In genomic region chr19:6621023-6621422, GRCm38 (mm10) we compare ENCODE assay signal across 24 mouse cellular contexts.
DNase-seq lines count a peak whose midpoint lies in the region; ATAC-seq lines count a peak whose summit lies in the region.
"Had no signal": no experiment of that assay in that cellular context is flagged by ENCODE, and none has a peak within 500 bp of the region (broad histone marks: within the 10 kb centered on the region; RNA-seq: fewer than 3 reads in every experiment).

No protein-coding gene starts in this region.

- H3K4me3 ChIP-seq in kidney, embryonic 16.5 days (ENCODE audit: low read length) = no peak overlapping the region
- H3K4me3 ChIP-seq: forebrain, embryonic 10.5 days; forebrain, embryonic 13.5 days; heart, adult 2 months; heart, embryonic 10.5 days; heart, embryonic 13.5 days; hindbrain, embryonic 12.5 days; hindbrain, embryonic 15.5 days; intestine, embryonic 15.5 days had no signal

- H3K4me2 ChIP-seq in kidney, embryonic 16.5 days (replicated peaks; ENCODE audit: low read depth, low read length) = no peak overlapping the region
- H3K4me2 ChIP-seq: forebrain, embryonic 13.5 days; heart, embryonic 13.5 days; hindbrain, embryonic 12.5 days; hindbrain, embryonic 15.5 days; intestine, embryonic 15.5 days had no signal

- no peak overlapping the region for H3K9ac ChIP-seq in kidney, embryonic 16.5 days (replicated peaks; ENCODE audit: low read length)
- H3K9ac ChIP-seq: forebrain, embryonic 13.5 days; heart, embryonic 13.5 days; hindbrain, embryonic 12.5 days; hindbrain, embryonic 15.5 days; intestine, embryonic 15.5 days had no signal

- no peaks in the 10 kb centered on the region for H3K4me1 ChIP-seq in kidney, embryonic 16.5 days (ENCODE audit: insufficient read depth, low read length)
- H3K4me1 ChIP-seq: forebrain, embryonic 13.5 days; heart, embryonic 10.5 days; heart, embryonic 13.5 days; hindbrain, embryonic 15.5 days; intestine, embryonic 15.5 days had no signal

- WGBS in kidney, embryonic 16.5 days = 88% methylated on average over 6 of the region's 6 CpGs

- H3K27me3 ChIP-seq in kidney, embryonic 16.5 days (ENCODE audit: insufficient read depth, low read length) = no peaks in the 10 kb centered on the region
- H3K27me3 ChIP-seq: forebrain, embryonic 13.5 days; heart, embryonic 13.5 days; hindbrain, embryonic 12.5 days; hindbrain, embryonic 15.5 days had no signal

- no peaks in the 10 kb centered on the region; the same call in 1 of the 2 replicates for H3K9me3 ChIP-seq in kidney, embryonic 16.5 days (ENCODE audit: low read length)
- H3K9me3 ChIP-seq: forebrain, embryonic 10.5 days; forebrain, embryonic 13.5 days; G1E; heart, embryonic 13.5 days; hindbrain, embryonic 12.5 days; hindbrain, embryonic 15.5 days; intestine, embryonic 15.5 days had no signal

- no peaks in the 10 kb centered on the region for H3K36me3 ChIP-seq in kidney, embryonic 16.5 days (ENCODE audit: insufficient read depth, low read length)
- H3K36me3 ChIP-seq: forebrain, embryonic 10.5 days; G1E; heart, embryonic 10.5 days; heart, embryonic 13.5 days; hindbrain, embryonic 12.5 days; hindbrain, embryonic 15.5 days; intestine, embryonic 15.5 days had no signal

- DNase-seq in cerebellum, adult 11-12 months = peak; percentile 37
- DNase-seq in cerebellum, postnatal 4 days (ENCODE audit: low spot score in 2 of 2) = no peak
- peak; percentile 28 for DNase-seq in cerebellum, adult 9-11 months
- DNase-seq in cerebellum, postnatal 25 days = peak; percentile 43 to 65
- no peak for DNase-seq in kidney, postnatal 10 days
- DNase-seq: adrenal gland, postnatal 10 days; adrenal gland, postnatal 36 days; B cell, adult 2 months; gastrocnemius, postnatal 10 days; gastrocnemius, postnatal 36 days; heart, adult 2 months; kidney, adult 18-20 months; kidney, adult 9 months had no signal

- no peak for ATAC-seq in kidney, embryonic 16.5 days (ENCODE audit: low FRiP score, low TSS enrichment)
- ATAC-seq: forebrain, embryonic 13.5 days; forebrain, embryonic 16.5 days; intestine, embryonic 15.5 days; Patski had no signal

- no peak overlapping the region for H3K27ac ChIP-seq in kidney, embryonic 16.5 days (ENCODE audit: low read length)
- H3K27ac ChIP-seq: forebrain, embryonic 10.5 days; forebrain, embryonic 13.5 days; heart, adult 2 months; heart, embryonic 10.5 days; heart, embryonic 13.5 days; hindbrain, embryonic 12.5 days; hindbrain, embryonic 15.5 days; intestine, embryonic 15.5 days had no signal

Comparison
In these comparisons a context has a peak if more than half of its experiments do, and no peak if none do; other contexts are left out.
1. DNase-seq: peak in cerebellum, adult 11-12 months (single experiment), cerebellum, adult 9-11 months (single experiment) and cerebellum, postnatal 25 days (2 of 2); none in cerebellum, postnatal 4 days (0 of 2) and kidney, postnatal 10 days (single experiment).